Mouse (Mus musculus) hindbrain, embryonic 11.5 days (tissue): ENCODE measurements around the gene Wdfy1. TPM values are rescaled to one million over a fixed set of nuclear protein-coding genes. Genes with fewer than 3 reads are reported as not detected.
A peak's percentile ranks its signal among the peaks of the same experiment; 100 is the strongest.

ENCODE experiments used
- ATAC-seq: fragments of 200-750 bp; cut with Nextera tagmentation; 2 replicates; pipeline ENCODE4 v1.8.0; 2017; ENCODE audit warnings: mild to moderate bottlenecking, moderate TSS enrichment, moderate library complexity; ENCODE audit not compliant: low FRiP score
- DNase-seq: peaks from one replicate; pipeline ENCODE4 v3.0.0-alpha.2; 2015; ENCODE audit warnings: low spot score
- H3K27ac ChIP-seq: fragments of 300-500 bp; sonication (generic); 2 replicates; pipeline ENCODE4 v1.5.1; 2014; ENCODE audit warnings: mild to moderate bottlenecking, low read depth, low read length
- H3K27me3 ChIP-seq: fragments of 300-500 bp; sonication (generic); 2 replicates; pipeline ENCODE4 v1.6.1; 2014; ENCODE audit warnings: mild to moderate bottlenecking, low read length, moderate library complexity, mixed read lengths; ENCODE audit not compliant: control insufficient read depth, insufficient read depth
- H3K36me3 ChIP-seq: fragments of 300-500 bp; sonication (generic); 2 replicates; pipeline ENCODE4 v1.6.1; 2014; ENCODE audit warnings: mild to moderate bottlenecking, low read length, moderate library complexity, mixed read lengths; ENCODE audit not compliant: control insufficient read depth, insufficient read depth
- H3K4me1 ChIP-seq: fragments of 300-500 bp; sonication (generic); replicated peaks from 2 replicates; pipeline ENCODE4 v1.6.1; 2014; ENCODE audit warnings: low read length, mixed read lengths; ENCODE audit not compliant: control insufficient read depth, insufficient read depth
- H3K4me2 ChIP-seq: fragments of 300-500 bp; sonication (generic); replicated peaks from 2 replicates; pipeline ENCODE4 v1.6.1; 2014; ENCODE audit warnings: mild to moderate bottlenecking, low read depth, low read length
- H3K4me3 ChIP-seq: fragments of 300-500 bp; sonication (generic); 2 replicates; pipeline ENCODE4 v1.5.1; 2014; ENCODE audit warnings: low read depth, low read length
- H3K9ac ChIP-seq: fragments of 300-500 bp; sonication (generic); 2 replicates; pipeline ENCODE4 v1.6.1; 2014; ENCODE audit warnings: low read depth, low read length
- H3K9me3 ChIP-seq: fragments of 300-500 bp; sonication (generic); 2 replicates; pipeline ENCODE4 v1.6.1; 2016; ENCODE audit warnings: low read length; ENCODE audit not compliant: control insufficient read depth
- WGBS: fragments of 180-500 bp; shearing (Covaris S2); extraction: QIAGEN DNeasy Blood & Tissue Kit; methylation state at CpG from one replicate; pipeline ENCODE4 v1.1.7; 2014; 5-methylcytosine and 5-hydroxymethylcytosine counted together
- polyA plus RNA-seq: library from polyadenylated mRNA; unstranded; fragments of >200 nt; fragmentation: Nextera tagmentation; extraction: Ambion mirVana; gene quantifications from 2 replicates; pipeline ENCODE4 v1.2.1, GENCODE M21; 2014

Wdfy1 gene
- polyA plus RNA-seq, 1 experiment from 2014 or later: 52.6 TPM

DNA sequence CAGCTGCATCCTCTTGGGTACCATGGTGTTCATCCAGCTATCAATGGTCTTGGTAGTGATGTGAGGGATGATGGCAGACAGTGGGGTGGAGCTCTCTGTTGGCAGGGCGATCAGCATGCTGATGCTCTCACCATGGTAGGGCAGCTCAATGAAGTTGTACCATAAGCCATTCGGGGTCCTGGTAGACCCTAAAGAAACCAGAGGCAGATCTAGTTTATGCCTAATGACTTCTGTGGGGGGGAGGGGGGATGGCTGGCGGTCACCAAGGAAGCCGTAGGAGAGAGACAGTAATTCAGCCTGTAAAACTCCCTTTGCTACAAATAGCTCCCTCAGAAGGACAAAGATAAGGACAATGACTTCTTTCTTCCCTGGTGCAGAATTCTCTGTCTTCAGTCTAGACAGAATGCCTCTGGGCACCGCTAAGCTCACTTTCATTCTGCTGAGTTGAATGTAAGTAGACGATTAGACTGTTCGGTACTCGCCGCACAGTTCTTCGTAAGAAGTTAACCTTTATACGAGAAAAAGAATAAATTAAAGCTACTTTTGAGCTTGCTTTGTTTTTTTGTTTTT, 27.0 kb upstream of the Wdfy1 start:
- H3K9me3 ChIP-seq: no peaks in the 10 kb centered on the region
- H3K36me3 ChIP-seq: no peaks in the 10 kb centered on the region
- peak; percentile 35 for DNase-seq
- H3K4me2 ChIP-seq: no peak overlapping the region
- no peaks in the 10 kb centered on the region for H3K4me1 ChIP-seq
- no peak overlapping the region for H3K9ac ChIP-seq
- no peak overlapping the region for H3K4me3 ChIP-seq
- H3K27me3 ChIP-seq: no peaks in the 10 kb centered on the region
- ATAC-seq: peak; percentile 70
- no peak overlapping the region for H3K27ac ChIP-seq
- 67% methylated on average over 11 of the region's 11 CpGs for WGBS

DNA sequence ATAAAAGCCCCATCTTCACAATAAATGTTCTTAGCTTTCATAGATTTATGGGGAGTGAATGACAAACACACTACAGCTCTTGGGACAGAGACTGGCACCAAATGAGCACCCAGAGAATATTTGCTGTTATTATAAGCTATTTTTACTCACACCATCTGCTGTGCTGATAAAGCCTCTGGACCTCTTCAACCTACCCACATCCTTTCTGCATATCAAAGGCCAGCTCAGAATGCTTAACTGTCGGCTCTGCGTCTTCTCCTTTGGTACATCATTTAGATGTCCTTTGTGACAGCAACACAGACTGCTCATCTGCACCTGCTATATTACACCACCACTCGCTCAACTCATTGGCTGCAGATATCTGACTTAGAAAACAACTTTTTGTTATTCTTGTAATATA, 21.1 kb upstream of the Wdfy1 start:
- Histone ChIP-seq H3K4me2 (no peak overlapping the region), H3K27me3 (no peaks in the 10 kb centered on the region), H3K9me3 (no peaks in the 10 kb centered on the region), H3K4me1 (no peaks in the 10 kb centered on the region), H3K9ac (no peak overlapping the region), H3K36me3 (no peaks in the 10 kb centered on the region), H3K27ac (no peak overlapping the region), H3K4me3 (no peak overlapping the region)
- no peak for ATAC-seq
- 90% methylated on average over 3 of the region's 3 CpGs for WGBS
- no peak for DNase-seq

DNA sequence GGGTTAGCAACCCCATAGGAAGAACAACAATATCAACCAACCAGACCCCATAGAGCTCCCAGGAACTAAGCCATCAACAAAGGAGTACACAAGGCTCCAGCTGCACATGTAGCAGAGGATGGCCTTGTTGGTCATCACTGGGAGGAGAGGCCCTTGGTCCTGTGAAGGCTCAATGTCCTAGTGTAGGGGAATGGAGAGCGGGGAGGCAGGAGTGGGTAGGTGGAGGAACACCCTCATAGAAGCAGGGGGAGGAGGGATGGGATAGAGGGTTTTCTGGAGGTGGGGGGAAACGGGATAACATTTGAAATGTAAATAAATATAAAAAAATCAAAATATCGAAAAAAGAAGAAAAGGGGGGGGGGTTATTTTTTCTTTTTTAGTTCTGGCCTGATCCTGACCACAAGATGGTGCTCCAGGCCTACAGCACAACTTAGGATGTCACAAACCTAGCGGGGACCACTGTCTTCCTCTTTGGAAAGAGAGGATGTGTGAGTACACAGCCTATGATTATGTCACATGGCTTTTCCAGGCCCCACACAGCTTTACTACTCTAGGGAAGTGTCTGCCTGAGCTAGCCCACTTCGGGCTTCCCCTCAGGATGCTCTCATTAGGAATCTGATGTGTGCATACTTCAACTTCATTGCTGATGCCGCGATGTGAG, 10.5 kb upstream of the Wdfy1 start:
- Histone ChIP-seq H3K4me2 (no peak overlapping the region), H3K27me3 (no peaks in the 10 kb centered on the region), H3K9me3 (no peaks in the 10 kb centered on the region), H3K36me3 (peaks cover 3% of the 10 kb centered on the region; the same call in 1 of the 2 replicates), H3K4me1 (no peaks in the 10 kb centered on the region), H3K9ac (no peak overlapping the region), H3K4me3 (no peak overlapping the region), H3K27ac (no peak overlapping the region)
- ATAC-seq (peak; percentile 65; the same call in 1 of the 2 replicates), DNase-seq (peak; percentile 39)
- 78% methylated on average over 7 of the region's 7 CpGs for WGBS

DNA sequence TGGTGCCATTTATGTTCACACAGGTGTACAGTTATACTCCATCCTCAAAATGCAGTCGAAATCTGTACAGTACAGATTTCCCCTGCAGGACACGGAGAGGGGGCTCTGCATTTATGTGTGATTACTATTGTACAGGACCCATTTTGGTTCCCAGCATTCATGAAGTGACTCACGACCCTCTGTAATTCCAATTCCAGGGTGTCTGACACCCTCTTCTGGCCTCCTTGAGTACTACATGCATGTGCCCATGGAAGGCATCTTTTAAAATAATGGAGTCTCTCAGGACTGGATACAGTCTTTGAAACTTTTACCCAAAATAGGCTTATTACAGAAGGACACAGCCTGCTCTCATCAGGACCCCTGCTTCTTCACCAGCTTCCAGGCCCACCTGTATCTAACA, 6.5 kb upstream of the Wdfy1 start:
- Histone ChIP-seq H3K4me1 (no peaks in the 10 kb centered on the region), H3K9me3 (no peaks in the 10 kb centered on the region), H3K4me2 (no peak overlapping the region), H3K36me3 (peaks cover 11% of the 10 kb centered on the region), H3K27me3 (no peaks in the 10 kb centered on the region), H3K4me3 (no peak overlapping the region), H3K27ac (no peak overlapping the region), H3K9ac (no peak overlapping the region)
- 86% methylated on average over 3 of the region's 3 CpGs for WGBS
- peak; percentile 27 for DNase-seq
- no peak for ATAC-seq

DNA sequence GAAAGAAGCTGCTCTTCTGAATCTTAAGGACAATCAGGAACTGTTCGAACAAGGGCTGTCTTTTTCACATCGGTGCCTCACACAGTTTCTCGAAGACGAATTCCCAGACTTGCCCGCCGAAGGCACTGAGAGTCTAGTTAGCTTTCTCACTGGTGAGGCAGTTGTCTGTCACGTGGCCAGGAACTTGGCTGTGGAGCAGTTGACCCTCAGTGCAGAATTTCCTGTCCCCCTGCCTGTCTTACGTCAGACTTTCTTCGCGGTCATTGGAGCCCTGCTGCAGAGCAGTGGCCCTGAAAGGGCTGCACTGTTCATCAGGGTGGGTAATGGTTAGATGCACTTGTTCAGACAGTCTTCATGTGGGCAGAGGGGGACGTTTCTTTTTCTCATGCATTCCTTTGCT, 2.1 kb upstream of the Wdfy1 start:
- ATAC-seq: no peak
- WGBS: 92% methylated on average over 11 of the region's 11 CpGs
- no peaks in the 10 kb centered on the region for H3K27me3 ChIP-seq
- H3K4me3 ChIP-seq: no peak overlapping the region
- no peak overlapping the region for H3K9ac ChIP-seq
- no peak for DNase-seq
- no peaks in the 10 kb centered on the region for H3K9me3 ChIP-seq
- peaks cover 11% of the 10 kb centered on the region for H3K36me3 ChIP-seq
- no peak overlapping the region for H3K27ac ChIP-seq
- H3K4me2 ChIP-seq: no peak overlapping the region
- H3K4me1 ChIP-seq: no peaks in the 10 kb centered on the region

DNA sequence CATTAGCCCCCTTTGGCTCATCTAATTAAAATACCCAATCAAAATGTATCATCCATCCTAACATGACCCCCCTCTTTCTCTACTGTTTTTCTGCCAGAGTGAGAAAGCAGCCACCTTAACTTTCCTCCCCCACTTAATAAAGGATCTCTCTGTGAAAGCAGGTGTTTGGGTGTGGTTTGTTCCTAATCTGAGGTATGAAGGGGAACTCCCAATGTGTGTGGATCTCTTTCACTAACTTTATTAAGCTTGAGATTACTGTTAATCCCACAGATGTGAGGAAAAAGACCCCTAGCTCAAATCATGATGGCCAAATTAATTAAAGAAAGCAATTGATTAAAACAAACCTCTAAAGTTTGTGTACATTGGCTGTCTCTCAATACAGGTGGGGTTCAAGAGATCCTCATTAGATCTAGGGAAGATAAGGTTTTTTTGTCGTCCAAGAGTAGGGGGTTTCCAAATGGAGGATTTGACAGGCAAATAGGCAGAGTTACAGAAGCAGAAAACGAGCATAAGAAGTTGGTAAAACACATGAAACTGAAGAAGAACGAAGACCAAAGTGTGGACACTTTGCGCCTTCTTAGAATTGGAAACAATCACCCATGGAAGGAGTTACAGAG, 1.7 kb downstream of the Wdfy1 start:
- H3K4me1 ChIP-seq: no peaks in the 10 kb centered on the region
- no peaks in the 10 kb centered on the region for H3K9me3 ChIP-seq
- H3K36me3 ChIP-seq: no peaks in the 10 kb centered on the region
- DNase-seq: no peak
- H3K9ac ChIP-seq: no peak overlapping the region
- no peak overlapping the region for H3K4me2 ChIP-seq
- no peaks in the 10 kb centered on the region for H3K27me3 ChIP-seq
- 76% methylated on average over 4 of the region's 4 CpGs for WGBS
- H3K27ac ChIP-seq: no peak overlapping the region
- no peak for ATAC-seq
- H3K4me3 ChIP-seq: no peak overlapping the region

DNA sequence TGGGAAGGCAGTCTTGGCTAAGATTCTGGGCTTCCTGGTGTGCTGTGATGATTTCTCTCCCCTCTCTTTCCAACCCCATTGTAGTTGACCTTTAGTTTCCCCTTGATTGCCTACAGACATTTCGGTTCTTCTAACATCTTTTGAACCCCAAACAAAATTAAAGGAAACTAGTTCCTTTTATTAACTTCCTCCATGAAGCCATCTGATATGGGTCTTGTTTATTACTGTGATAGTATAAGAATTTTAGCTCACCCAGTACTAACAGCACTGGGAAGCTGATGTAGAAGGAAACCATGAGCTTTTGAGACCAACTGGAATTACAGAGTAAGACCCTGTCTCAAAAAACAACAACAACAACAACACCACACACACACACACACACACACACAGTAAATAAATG, 7.7 kb downstream of the Wdfy1 start:
- Histone ChIP-seq H3K27ac (no peak overlapping the region), H3K4me2 (no peak overlapping the region), H3K36me3 (no peaks in the 10 kb centered on the region), H3K9me3 (no peaks in the 10 kb centered on the region), H3K27me3 (no peaks in the 10 kb centered on the region), H3K4me3 (no peak overlapping the region), H3K4me1 (no peaks in the 10 kb centered on the region), H3K9ac (no peak overlapping the region)
- ATAC-seq (no peak), DNase-seq (no peak)
- 70% methylated on average over 1 of the region's 1 CpGs for WGBS

DNA sequence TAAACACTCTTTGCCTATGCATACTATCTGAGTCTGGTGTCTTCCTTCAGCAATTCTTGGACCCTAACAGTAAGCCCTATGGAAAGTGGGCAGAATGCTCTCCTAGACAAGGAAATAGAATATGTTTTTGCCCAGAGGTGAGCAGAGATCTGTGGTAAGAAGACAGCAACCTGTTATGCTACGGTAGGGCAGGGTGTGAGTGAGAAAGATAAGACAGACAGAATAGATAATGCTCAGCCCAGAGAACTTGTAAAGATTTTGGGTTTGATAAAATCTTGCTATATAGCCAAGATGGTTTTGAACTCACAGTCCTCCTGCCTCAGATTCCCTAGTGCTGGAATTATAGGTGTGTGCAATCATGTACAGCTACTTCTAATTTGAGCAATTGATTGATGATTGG, 11.5 kb downstream of the Wdfy1 start:
- Histone ChIP-seq H3K27me3 (no peaks in the 10 kb centered on the region), H3K4me2 (no peak overlapping the region), H3K9me3 (no peaks in the 10 kb centered on the region), H3K9ac (no peak overlapping the region), H3K4me1 (peaks cover 3% of the 10 kb centered on the region; the same call in 1 of the 2 replicates), H3K27ac (no peak overlapping the region), H3K4me3 (no peak overlapping the region), H3K36me3 (no peaks in the 10 kb centered on the region)
- 94% methylated on average over 1 of the region's 1 CpGs for WGBS
- no peak for DNase-seq
- ATAC-seq: no peak

DNA sequence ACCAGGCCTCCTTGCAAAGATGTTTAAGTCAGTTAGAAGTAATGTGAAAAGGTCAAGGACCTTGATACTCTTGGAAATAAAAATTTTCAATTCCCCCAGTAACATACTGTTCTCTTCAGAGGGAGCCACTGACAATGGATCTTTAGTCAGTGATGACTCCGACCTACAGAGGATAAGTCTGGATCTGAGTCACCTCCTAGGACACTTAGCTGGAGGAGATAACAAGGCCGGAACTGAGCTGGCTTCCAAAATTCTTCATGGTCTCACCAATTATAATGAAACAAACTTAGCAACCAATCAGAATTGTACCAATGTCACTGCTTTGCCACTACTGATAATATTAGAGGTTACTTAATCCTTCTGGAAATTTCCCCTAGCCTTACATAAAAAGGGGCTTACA, 11.9 kb downstream of the Wdfy1 start:
- H3K27ac ChIP-seq: no peak overlapping the region
- ATAC-seq (no peak), DNase-seq (no peak)
- H3K27me3 ChIP-seq: no peaks in the 10 kb centered on the region
- H3K9me3 ChIP-seq: no peaks in the 10 kb centered on the region
- no peaks in the 10 kb centered on the region for H3K36me3 ChIP-seq
- peaks cover 3% of the 10 kb centered on the region; the same call in 1 of the 2 replicates for H3K4me1 ChIP-seq
- H3K4me3 ChIP-seq: no peak overlapping the region
- H3K9ac ChIP-seq: no peak overlapping the region
- no peak overlapping the region for H3K4me2 ChIP-seq
- 90% methylated on average over 2 of the region's 2 CpGs for WGBS
